Mouse (Mus musculus) hindbrain, embryonic 12.5 days (tissue): ENCODE measurements around the gene Ssr2. TPM values are rescaled to one million over a fixed set of nuclear protein-coding genes. Genes with fewer than 3 reads are reported as not detected.

Experiments used
- ATAC-seq: fragments of 200-750 bp; cut with Nextera tagmentation; 2 replicates; pipeline ENCODE4 v1.8.0; 2017; ENCODE audit warnings: moderate TSS enrichment; ENCODE audit not compliant: low FRiP score
- H3K27ac ChIP-seq: fragments of 300-500 bp; sonication (generic); 2 replicates; pipeline ENCODE4 v1.5.1; 2016; ENCODE audit warnings: mild to moderate bottlenecking
- H3K27me3 ChIP-seq: fragments of 300-500 bp; sonication (generic); 2 replicates; pipeline ENCODE4 v1.6.1; 2016; ENCODE audit warnings: mild to moderate bottlenecking
- H3K36me3 ChIP-seq: fragments of 300-500 bp; sonication (generic); 2 replicates; pipeline ENCODE4 v1.6.1; 2016; ENCODE audit warnings: mild to moderate bottlenecking
- H3K4me1 ChIP-seq: fragments of 300-500 bp; sonication (generic); 2 replicates; pipeline ENCODE4 v1.6.1; 2016
- H3K4me2 ChIP-seq: fragments of 300-500 bp; sonication (generic); replicated peaks from 2 replicates; pipeline ENCODE4 v1.6.1; 2016; ENCODE audit warnings: mild to moderate bottlenecking
- H3K4me3 ChIP-seq: fragments of 300-500 bp; sonication (generic); 2 replicates; pipeline ENCODE4 v1.5.1; 2016; ENCODE audit warnings: mild to moderate bottlenecking
- H3K9ac ChIP-seq: fragments of 300-500 bp; sonication (generic); 2 replicates; pipeline ENCODE4 v1.6.1; 2016; ENCODE audit warnings: mild to moderate bottlenecking, moderate library complexity
- H3K9me3 ChIP-seq: fragments of 300-500 bp; sonication (generic); replicated peaks from 2 replicates; pipeline ENCODE4 v1.6.1; 2016; ENCODE audit warnings: mild to moderate bottlenecking
- WGBS: fragments of 180-500 bp; shearing (Covaris S2); methylation state at CpG from one replicate; pipeline ENCODE4 v1.1.7; 2016; 5-methylcytosine and 5-hydroxymethylcytosine counted together
- microRNA counts: library from miRNA; unstranded; fragments of <30 nt; microRNA quantifications from one replicate; lab custom pipeline; 2017
- microRNA-seq: library from miRNA; unstranded; fragments of <30 nt; microRNA quantifications from one replicate; pipeline ENCODE4, GENCODE M21; 2017
- polyA plus RNA-seq: library from polyadenylated mRNA; unstranded; fragments of >200 nt; fragmentation: Nextera tagmentation; extraction: Ambion mirVana; gene quantifications from 2 replicates; pipeline ENCODE4 v1.2.1, GENCODE M21; 2016

Ssr2 gene
- polyA plus RNA-seq, 1 experiment from 2014 or later: 155 TPM

DNA sequence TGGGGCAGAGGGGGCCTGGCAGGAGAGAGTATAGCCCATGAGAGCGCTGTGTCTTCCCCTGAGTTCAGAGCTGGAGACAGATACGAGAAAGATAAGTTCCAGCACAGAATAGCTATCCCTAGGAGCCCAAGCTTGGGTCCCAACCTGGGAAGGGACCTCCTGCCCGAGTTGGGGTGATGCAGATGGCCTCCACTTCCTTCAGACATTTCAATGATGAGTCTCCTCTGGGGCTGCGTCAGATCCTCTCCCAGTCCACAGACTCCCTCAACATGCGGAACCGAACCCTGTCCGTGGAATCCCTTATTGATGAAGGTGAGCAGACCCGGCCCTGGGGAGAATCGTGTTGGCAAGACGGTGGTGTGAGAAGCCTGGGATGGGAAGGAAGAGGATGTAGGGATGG lies 57.4 kb downstream of the Ssr2 start:
- no peaks in the 10 kb centered on the region for H3K9me3 ChIP-seq
- no peak for ATAC-seq
- no peak overlapping the region for H3K4me2 ChIP-seq
- no peak overlapping the region for H3K4me3 ChIP-seq
- no peak overlapping the region for H3K27ac ChIP-seq
- H3K27me3 ChIP-seq: no peaks in the 10 kb centered on the region
- WGBS: 95% methylated on average over 10 of the region's 10 CpGs
- H3K36me3 ChIP-seq: peaks cover 94% of the 10 kb centered on the region
- peaks cover 19% of the 10 kb centered on the region for H3K4me1 ChIP-seq
- no peak overlapping the region for H3K9ac ChIP-seq

- Histone ChIP-seq H3K9ac (no peak overlapping the region), H3K4me3 (no peak overlapping the region), H3K4me2 (no peak overlapping the region), H3K27me3 (no peaks in the 10 kb centered on the region), H3K27ac (no peak overlapping the region), H3K36me3 (peaks cover 97% of the 10 kb centered on the region), H3K9me3 (no peaks in the 10 kb centered on the region), H3K4me1 (0 out of 2 replicates have a peak, but pooled peaks cover 3% of the 10 kb centered on the region)
- WGBS: 93% methylated on average over 19 of the region's 19 CpGs
- ATAC-seq: no peak
Observed at GRCm38 (mm10) chr3:88635506-88636275, 60.0 kb downstream of the Ssr2 start.

GRCm38 (mm10) chr3:88636555-88636986 lies 60.9 kb downstream of the Ssr2 start:
- no peaks in the 10 kb centered on the region for H3K9me3 ChIP-seq
- no peak overlapping the region for H3K4me2 ChIP-seq
- 89% methylated on average over 8 of the region's 8 CpGs for WGBS
- ATAC-seq: no peak
- no peak overlapping the region for H3K9ac ChIP-seq
- no peaks in the 10 kb centered on the region for H3K27me3 ChIP-seq
- no peaks in the 10 kb centered on the region for H3K4me1 ChIP-seq
- H3K4me3 ChIP-seq: no peak overlapping the region
- H3K27ac ChIP-seq: no peak overlapping the region
- H3K36me3 ChIP-seq: peaks cover 97% of the 10 kb centered on the region

- Histone ChIP-seq H3K9ac (no peak overlapping the region), H3K27me3 (no peaks in the 10 kb centered on the region), H3K9me3 (no peaks in the 10 kb centered on the region), H3K4me1 (no peaks in the 10 kb centered on the region), H3K36me3 (peaks cover 97% of the 10 kb centered on the region), H3K4me3 (no peak overlapping the region), H3K27ac (no peak overlapping the region), H3K4me2 (no peak overlapping the region)
- no peak for ATAC-seq
- 98% methylated on average over 5 of the region's 5 CpGs for WGBS
Observed at GRCm38 (mm10) chr3:88637134-88637533, 61.5 kb downstream of the Ssr2 start.

MicroRNAs encoded within 50 kb of the gene (microRNA counts, 519-probe panel; counts per million panel counts)
- 470 counts per million, percentile 58 among the panel's probes with 10 or more counts for microRNA mmu-miR-1905 (lab: Ali Mortazavi, UCI)

Small RNAs within 50 kb of the gene (microRNA-seq; reads per million reads assigned to microRNA genes)
- gene Mir1905: not detected

Other genes starting within 250 kb of the Ssr2 start
- gene Tmem79, start 239.7 kb upstream of the Ssr2 start, polyA plus RNA-seq: 1.7 and 2.1 TPM in 2 replicates
- gene Smg5, start 239.6 kb upstream of the Ssr2 start, polyA plus RNA-seq: 83.3 and 83.8 TPM in 2 replicates
- gene Paqr6, start 211.3 kb upstream of the Ssr2 start, polyA plus RNA-seq: 2.2 and 2.8 TPM in 2 replicates
- not detected in 2 replicates for gene Bglap3, start 203.1 kb upstream of the Ssr2 start, polyA plus RNA-seq
- gene Bglap2, start 197.2 kb upstream of the Ssr2 start, polyA plus RNA-seq: not detected in 2 replicates
- gene Bglap, start 191.4 kb upstream of the Ssr2 start, polyA plus RNA-seq: not detected in 2 replicates
- 73.3 and 82.3 TPM in 2 replicates for gene Pmf1, start 165.5 kb upstream of the Ssr2 start, polyA plus RNA-seq
- 24.9 and 25.9 TPM in 2 replicates for gene Slc25a44, start 150.7 kb upstream of the Ssr2 start, polyA plus RNA-seq
- gene Sema4a, start 114.7 kb upstream of the Ssr2 start, polyA plus RNA-seq: 17.1 and 18.4 TPM in 2 replicates
- gene Lmna, start 65.9 kb upstream of the Ssr2 start, polyA plus RNA-seq: 48.9 and 61.6 TPM in 2 replicates
- 44.2 and 44.5 TPM in 2 replicates for gene Mex3a, start 43.5 kb upstream of the Ssr2 start, polyA plus RNA-seq
- gene Rab25, start 27.6 kb upstream of the Ssr2 start, polyA plus RNA-seq: 1.5 and 2.4 TPM in 2 replicates
- gene Lamtor2, start 22.8 kb upstream of the Ssr2 start, polyA plus RNA-seq: 124 and 140 TPM in 2 replicates
- 59.4 and 60.7 TPM in 2 replicates for gene Ubqln4, start 22.1 kb upstream of the Ssr2 start, polyA plus RNA-seq
- 171 and 179 TPM in 2 replicates for gene Arhgef2, start 30.1 kb downstream of the Ssr2 start, polyA plus RNA-seq
- not detected in 2 replicates for gene Rxfp4, start 77.3 kb downstream of the Ssr2 start, polyA plus RNA-seq
- 117 and 119 TPM in 2 replicates for gene Khdc4, start 109.9 kb downstream of the Ssr2 start, polyA plus RNA-seq
- gene Rit1, start 141.0 kb downstream of the Ssr2 start, polyA plus RNA-seq: 43.6 and 47.1 TPM in 2 replicates
- gene Syt11, start 199.3 kb downstream of the Ssr2 start, polyA plus RNA-seq: 153 and 157 TPM in 2 replicates